Comparison of ENCODE assay signal across 8 mouse cellular contexts in the genomic region with DNA sequence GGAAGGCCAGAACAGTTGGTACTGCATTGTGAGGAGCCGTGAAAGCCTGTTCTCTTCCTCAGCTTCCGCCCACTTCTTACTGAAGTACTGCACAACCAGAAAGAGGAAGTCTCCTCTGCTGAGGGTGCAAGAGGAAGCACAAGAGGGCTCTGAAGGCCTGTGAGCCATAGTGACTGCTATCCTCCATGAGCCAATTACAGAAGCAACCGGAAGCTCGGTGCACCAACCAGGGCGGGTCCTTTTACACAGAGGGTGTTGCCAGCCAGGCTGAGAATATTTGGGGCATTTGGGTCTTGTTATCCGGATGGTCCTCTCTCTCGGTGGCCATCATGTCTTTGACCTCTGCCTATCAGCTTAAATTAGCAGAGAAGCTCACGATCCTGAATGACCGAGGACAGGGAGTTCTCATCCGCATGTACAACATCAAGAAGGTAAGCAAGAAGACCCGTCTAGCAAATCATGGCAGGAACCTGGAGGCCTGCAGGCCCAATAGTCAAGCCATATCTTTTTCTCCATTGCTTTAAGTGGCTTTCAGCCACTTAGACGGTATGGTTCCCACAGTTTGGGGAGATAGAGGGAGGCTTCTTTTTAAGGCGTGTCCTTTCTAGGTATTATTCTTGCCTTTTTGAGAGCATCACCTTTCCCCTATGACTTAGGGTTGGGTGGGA. TPM values are rescaled to one million over a fixed set of nuclear protein-coding genes. Genes with fewer than 3 reads are reported as not detected.
DNase-seq lines count a peak whose midpoint lies in the region; ATAC-seq lines count a peak whose summit lies in the region.

A gene (plus strand): TSS at position 244 of the 668 bp plus-strand sequence.

- H3K9me3 ChIP-seq in kidney, embryonic 15.5 days (replicated peaks) = no peaks in the 10 kb centered on the region
- H3K9me3 ChIP-seq in midbrain, embryonic 10.5 days (replicated peaks) = no peaks in the 10 kb centered on the region

- no peaks in the 10 kb centered on the region for H3K27me3 ChIP-seq in kidney, embryonic 15.5 days
- no peaks in the 10 kb centered on the region for H3K27me3 ChIP-seq in midbrain, embryonic 10.5 days (ENCODE audit: low read depth, poor library complexity, severe bottlenecking)

- DNase-seq in kidney, postnatal 10 days = peak; percentile 11
- DNase-seq in adrenal gland, postnatal 10 days = peak; percentile 3
- peak; percentile 39 for DNase-seq in lung, postnatal 14 days
- DNase-seq in thymus, adult 18-20 months = peak; percentile 72 to 84
- no peak for DNase-seq in midbrain, embryonic 10.5 days (ENCODE audit: low spot score)
- DNase-seq in yolk sac, embryonic 10.5 days (ENCODE audit: low spot score) = no peak

- no peaks in the 10 kb centered on the region for H3K36me3 ChIP-seq in kidney, embryonic 15.5 days
- no peaks in the 10 kb centered on the region for H3K36me3 ChIP-seq in midbrain, embryonic 10.5 days

- 84% methylated on average over 13 of the region's 13 CpGs for WGBS in kidney, embryonic 15.5 days
- 90% methylated on average over 13 of the region's 13 CpGs for WGBS in midbrain, embryonic 10.5 days

- no peak within 1 kb of the TSS for H3K9ac ChIP-seq in kidney, embryonic 15.5 days

- no peak within 1 kb of the TSS for H3K4me2 ChIP-seq in kidney, embryonic 15.5 days

- ATAC-seq in kidney, embryonic 15.5 days (replicated peaks; ENCODE audit: low FRiP score) = no peak
- peak; percentile 100 for ATAC-seq in hematopoietic stem cell, adult 5-6 weeks (replicated peaks in 1 of 2; ENCODE audit: insufficient read depth in 1 of 2, low FRiP score in 2 of 2, low TSS enrichment in 1 of 2, low read depth in 1 of 2, poor library complexity in 2 of 2, severe bottlenecking in 2 of 2)

- H3K4me1 ChIP-seq in kidney, embryonic 15.5 days = no peaks in the 10 kb centered on the region
- no peaks in the 10 kb centered on the region for H3K4me1 ChIP-seq in midbrain, embryonic 10.5 days

- no peak within 1 kb of the TSS for H3K27ac ChIP-seq in kidney, embryonic 15.5 days
- no peak within 1 kb of the TSS for H3K27ac ChIP-seq in midbrain, embryonic 10.5 days (replicated peaks)

- H3K4me3 ChIP-seq in kidney, embryonic 15.5 days (replicated peaks) = no peak within 1 kb of the TSS
- no peak within 1 kb of the TSS for H3K4me3 ChIP-seq in midbrain, embryonic 10.5 days

RNA-seq across cellular contexts. Expression of the gene that starts here (rescaled TPM):
- 1.7 and 1.9 TPM in 2 replicates for polyA plus RNA-seq in kidney, embryonic 15.5 days (2015; fragmentation: Nextera tagmentation; extraction: Ambion mirVana)
- total RNA-seq in adrenal gland, postnatal 10 days (2021) = 1 to 10 TPM; 6.4 to 7.2 TPM
- 130 and 158 TPM in 2 replicates for total RNA-seq in hematopoietic stem cell, adult 5-6 weeks (2017)
- 1.8 and 2.1 TPM in 2 replicates for polyA plus RNA-seq in midbrain, embryonic 10.5 days (2016; fragmentation: Nextera tagmentation; extraction: Ambion mirVana)

Comparison
In these comparisons a context has a peak if more than half of its experiments do, and no peak if none do; other contexts are left out.
1. RNA of the gene that starts here (total RNA-seq): 130 to 158 TPM in hematopoietic stem cell, adult 5-6 weeks; 6.4 to 7.2 TPM in adrenal gland, postnatal 10 days; every median in the first group is over 10 times any median in the second.
2. DNase-seq: peak in kidney, postnatal 10 days (single experiment), adrenal gland, postnatal 10 days (single experiment), lung, postnatal 14 days (single experiment) and thymus, adult 18-20 months (2 of 2); none in midbrain, embryonic 10.5 days (single experiment) and yolk sac, embryonic 10.5 days (single experiment).